Mouse (Mus musculus): ENCODE measurements around the gene Atp6v1e1.

- no peak for TF ChIP-seq CTCF (IDR thresholded peaks at IDR 0.05; ENCODE audit: control insufficient read depth, insufficient read depth, insufficient read length)
- TF ChIP-seq CEBPB (IDR thresholded peaks at IDR 0.05; ENCODE audit: low read depth), result peak; percentile 57
- no peak for TF ChIP-seq MAX (IDR thresholded peaks at IDR 0.05)
- no peak for TF ChIP-seq USF1 (IDR thresholded peaks at IDR 0.05; ENCODE audit: low read depth)
- no peak for TF ChIP-seq MYOD1 (IDR thresholded peaks at IDR 0.05; ENCODE audit: control insufficient read depth, insufficient read length, low read depth)
Observed at GRCm38 (mm10) chr6:120840258-120840657, 17.7 kb upstream of the Atp6v1e1 start.

Data from C2C12 (cell line).